Mouse (Mus musculus) bone marrow macrophage, adult 2 months (primary cell): ENCODE measurements at regions not wholly inside any gene's neighbourhood (a gene's known extent, or its start where the extent isn't known, plus 50 kb on each side); places are given as distances from the start of the nearest gene placed in this dataset.
"Not testable (repeated sequence)": the region's sequence is repeated elsewhere in the genome, so short reads cannot be mapped to it uniquely, and the experiment has no call there.

Source experiments
- H3K27ac ChIP-seq: 2 replicates; pipeline ENCODE4 v1.5.1; 2012; ENCODE audit warnings: low read depth, low read length; ENCODE audit not compliant: insufficient read depth
- H3K4me1 ChIP-seq: 2 replicates; pipeline ENCODE4 v1.6.1; 2012; ENCODE audit warnings: low read length; ENCODE audit not compliant: control insufficient read depth, insufficient read depth
- H3K4me3 ChIP-seq: 2 replicates; pipeline ENCODE4 v1.5.1; 2012; ENCODE audit warnings: mild to moderate bottlenecking, low read length, moderate library complexity; ENCODE audit not compliant: insufficient read depth
- CTCF ChIP-seq: IDR thresholded peaks from 2 replicates; pipeline ENCODE4 v1.5.1; 2012; ENCODE audit warnings: low read depth, mild to moderate bottlenecking, low read length, moderate library complexity
- POLR2A ChIP-seq: IDR thresholded peaks from 2 replicates; pipeline ENCODE4 v1.6.1; 2012; ENCODE audit warnings: mild to moderate bottlenecking, low read depth, low read length, borderline replicate concordance

- TF ChIP-seq POLR2A (no peak), CTCF (no peak)
- H3K4me1 ChIP-seq = no peaks in the 10 kb centered on the region
These were observed 82.5 kb downstream of the Rhob start for GRCm38 (mm10) chr12:8417127-8417790.

GRCm38 (mm10) chr12:8412125-8412524 lies 87.7 kb downstream of the Rhob start:
- Histone ChIP-seq H3K4me1 (no peaks in the 10 kb centered on the region), H3K4me3 (no peak overlapping the region), H3K27ac (no peak overlapping the region)
- TF ChIP-seq CTCF (no peak), POLR2A (no peak)

More at GRCm38 (mm10) chr12:8417127-8417790, 82.5 kb downstream of the Rhob start:
- H3K27ac ChIP-seq = no peak overlapping the region
- H3K4me3 ChIP-seq = no peak overlapping the region

DNA sequence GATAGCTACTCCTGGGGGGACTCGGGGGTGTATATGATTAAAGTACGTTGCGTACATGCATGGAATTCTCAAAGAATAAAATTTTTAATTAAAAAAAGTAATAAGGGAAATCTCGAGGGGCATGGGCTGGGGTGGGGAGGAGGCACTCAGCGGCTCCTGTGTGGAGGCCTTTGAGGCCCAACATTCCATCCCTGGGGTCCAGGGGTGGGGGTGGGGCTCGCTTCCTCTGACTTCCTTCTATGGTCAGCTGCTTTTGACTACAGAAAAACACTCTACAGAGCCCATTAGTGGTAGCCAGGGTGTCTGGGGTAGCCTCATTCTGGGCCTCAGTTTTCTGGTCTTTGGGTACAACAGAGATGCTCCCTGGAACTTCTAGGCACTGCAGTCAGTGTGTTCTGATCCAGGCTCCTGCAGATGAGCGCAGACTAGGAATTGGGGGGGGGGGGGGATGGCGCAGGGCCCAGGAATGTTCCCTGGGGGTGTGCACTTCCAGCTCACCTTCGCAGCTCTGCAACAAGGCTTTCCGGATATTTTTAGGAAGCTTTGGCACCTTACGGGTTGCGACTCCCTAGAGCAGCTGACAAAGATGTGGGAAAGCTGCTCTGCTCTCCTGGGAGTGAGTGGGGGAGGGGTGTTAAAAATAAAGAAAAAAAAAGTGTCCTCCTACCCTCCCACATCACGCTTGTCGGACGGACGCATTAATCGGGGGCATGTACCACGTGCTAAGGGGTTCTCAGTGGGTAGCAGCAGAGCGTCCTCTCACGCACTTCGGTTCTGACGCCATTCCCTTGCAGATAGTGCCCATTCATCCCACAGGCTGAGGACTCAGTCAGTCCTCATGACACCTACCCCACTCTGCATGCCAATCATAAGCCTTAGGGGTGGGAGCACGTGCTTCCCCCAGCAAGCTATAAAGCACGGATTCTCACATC lies 89.1 kb downstream of the Rhob start:
- H3K27ac ChIP-seq = no peak overlapping the region
- no peak for TF ChIP-seq CTCF
- no peak for TF ChIP-seq POLR2A
- no peak overlapping the region for H3K4me3 ChIP-seq
- no peaks in the 10 kb centered on the region for H3K4me1 ChIP-seq

GRCm38 (mm10) chr12:8402084-8402483 lies 88.9 kb downstream of the Hs1bp3 start:
- TF ChIP-seq CTCF = no peak
- no peak for TF ChIP-seq POLR2A
- peaks cover 3% of the 10 kb centered on the region for H3K4me1 ChIP-seq
- H3K27ac ChIP-seq = no peak overlapping the region
- H3K4me3 ChIP-seq = no peak overlapping the region

DNA sequence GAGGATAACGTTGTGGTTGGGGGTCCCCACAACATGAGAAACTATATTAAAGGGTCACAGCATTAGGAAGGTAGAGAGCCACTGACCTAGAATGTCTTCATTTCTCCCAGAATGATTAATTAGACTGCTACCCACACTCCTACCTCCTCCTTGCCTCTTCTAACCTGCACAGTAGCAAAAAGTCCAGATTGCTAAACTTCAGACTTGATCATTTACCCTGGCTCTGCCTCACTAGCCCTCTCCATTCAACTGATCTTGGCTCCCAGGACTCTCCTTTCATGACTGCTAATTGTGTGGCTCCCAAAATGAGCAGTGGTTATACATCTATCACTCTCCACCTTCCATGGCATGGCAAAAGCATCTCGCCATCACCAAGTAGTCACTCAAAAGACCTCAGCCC lies 88.1 kb downstream of the Hs1bp3 start:
- TF ChIP-seq POLR2A (no peak), CTCF (no peak)
- Histone ChIP-seq H3K4me3 (no peak overlapping the region), H3K27ac (no peak overlapping the region), H3K4me1 (peaks cover 6% of the 10 kb centered on the region)

- TF ChIP-seq POLR2A (no peak), CTCF (no peak)
- H3K4me3 ChIP-seq = no peak overlapping the region
- peaks cover 11% of the 10 kb centered on the region for H3K4me1 ChIP-seq
- no peak overlapping the region for H3K27ac ChIP-seq
These were observed 87.3 kb downstream of the Hs1bp3 start for GRCm38 (mm10) chr12:8400345-8401130.

DNA sequence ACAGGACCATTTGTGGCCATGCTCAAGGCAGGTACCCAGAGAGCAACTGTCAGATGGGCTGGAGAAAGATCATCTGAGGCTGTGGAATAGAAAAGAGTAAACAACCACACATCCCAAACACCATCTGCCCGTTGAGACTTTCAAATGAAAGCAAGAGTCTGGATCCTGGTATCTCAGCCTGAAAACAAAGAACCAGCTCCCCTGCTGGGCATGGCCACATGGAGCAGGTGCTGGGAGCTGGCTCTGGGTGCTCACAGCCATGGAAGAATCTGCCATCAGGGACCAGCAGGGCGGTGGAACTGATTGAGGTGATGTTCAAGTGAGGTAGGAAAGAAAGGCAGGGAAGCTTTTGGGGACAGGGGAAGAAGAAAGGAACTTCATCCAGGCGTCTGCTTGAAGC lies 85.6 kb downstream of the Hs1bp3 start:
- no peak overlapping the region for H3K4me3 ChIP-seq
- TF ChIP-seq CTCF (no peak), POLR2A (no peak)
- H3K27ac ChIP-seq = no peak overlapping the region
- peaks cover 19% of the 10 kb centered on the region for H3K4me1 ChIP-seq

DNA sequence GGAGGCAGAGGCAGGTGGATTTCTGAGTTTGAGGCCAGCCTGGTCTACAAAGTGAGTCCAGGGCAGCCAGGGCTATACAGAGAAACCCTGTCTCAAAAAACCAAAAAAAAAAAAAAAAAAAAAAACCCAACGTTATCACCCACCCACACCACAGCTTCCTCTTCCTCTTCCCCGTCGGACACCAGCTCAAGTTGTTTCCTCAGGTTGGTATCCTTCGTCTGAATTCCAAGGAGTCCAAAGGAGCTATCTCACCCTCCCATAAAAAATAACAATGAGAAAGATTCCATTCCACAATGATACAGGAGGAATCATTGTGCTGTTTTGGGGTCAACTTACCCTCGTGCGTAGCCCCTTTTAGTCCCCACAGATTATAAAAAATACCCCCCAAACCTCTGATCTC lies 83.2 kb downstream of the Hs1bp3 start:
- H3K27ac ChIP-seq, H3K4me3 ChIP-seq: not testable (repeated sequence)
- H3K4me1 ChIP-seq = peaks cover 16% of the 10 kb centered on the region

DNA sequence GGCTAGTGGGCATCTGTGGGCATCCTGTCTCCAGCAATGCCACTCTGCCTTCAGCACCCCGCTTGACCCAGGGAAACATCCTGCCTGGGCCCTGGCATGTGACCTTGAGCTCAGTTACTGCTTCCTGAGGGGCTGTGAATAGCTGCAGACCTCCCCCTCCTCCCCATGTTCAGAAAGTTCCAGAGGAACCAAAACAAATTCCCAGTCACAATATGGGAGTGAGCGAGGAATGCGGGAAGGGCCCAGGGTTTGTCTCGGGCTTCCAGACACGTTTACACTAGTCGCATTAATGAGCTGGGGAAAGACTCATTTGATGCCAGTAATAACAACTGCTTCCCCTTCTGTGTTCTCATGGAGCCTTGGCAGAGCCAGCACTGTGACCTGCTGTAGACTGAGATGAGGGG lies 81.7 kb downstream of the Hs1bp3 start:
- Histone ChIP-seq H3K4me1 (peaks cover 16% of the 10 kb centered on the region), H3K4me3 (no peak overlapping the region), H3K27ac (no peak overlapping the region)
- TF ChIP-seq CTCF = no peak
- no peak for TF ChIP-seq POLR2A

DNA sequence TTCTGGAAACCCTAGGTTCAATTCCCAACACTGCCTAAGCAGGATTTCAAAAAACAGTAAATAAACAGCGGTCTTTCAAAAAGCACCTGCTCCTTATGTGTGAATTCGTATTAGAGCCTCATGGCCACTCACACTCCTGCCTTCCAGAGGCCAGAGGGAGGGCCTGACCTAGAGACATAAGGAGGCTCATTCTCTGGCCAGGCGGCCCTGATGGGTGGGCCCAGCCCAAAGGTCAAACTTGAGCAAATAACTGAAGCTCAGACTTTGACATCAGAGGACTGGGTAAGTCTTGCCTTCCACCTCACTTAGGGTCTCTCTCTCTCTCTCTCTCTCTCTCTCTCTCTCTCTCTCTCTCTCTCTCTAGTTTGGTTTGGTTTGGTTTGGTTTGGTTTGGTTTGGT lies 80.7 kb downstream of the Hs1bp3 start:
- Histone ChIP-seq H3K4me3 (no peak overlapping the region), H3K4me1 (peaks cover 25% of the 10 kb centered on the region), H3K27ac (no peak overlapping the region)
- TF ChIP-seq CTCF (no peak), POLR2A (no peak)
